Mouse (Mus musculus) urinary bladder, postnatal 36 days (tissue): Measurements from ENCODE around the gene Slc33a1.
A peak's percentile ranks its signal among the peaks of the same experiment; 100 is the strongest.

Experiments
- DNase-seq, 2 experiments: peaks; one replicate each; pipeline ENCODE4 v3.0.0; 2022; ENCODE audit warnings: low spot score in 2 of 2, mixed read lengths in 1 of 2

Gene Slc33a1

GRCm38 (mm10) chr3:63964100-63964921 lies at the start of gene Slc33a1:
Slc33a1 (minus strand) TSS chr3:63964768.
- DNase-seq: peak; percentile 99

GRCm38 (mm10) chr3:63988722-63989440 lies 24.3 kb upstream of the Slc33a1 start:
- DNase-seq: no peak

GRCm38 (mm10) chr3:63986656-63987055 lies 22.1 kb upstream of the Slc33a1 start:
- DNase-seq: no peak

GRCm38 (mm10) chr3:63977895-63978294 lies 13.3 kb upstream of the Slc33a1 start:
- no peak for DNase-seq

GRCm38 (mm10) chr3:63975955-63976908 lies 11.7 kb upstream of the Slc33a1 start, which contains the start of gene Gmps:
Gmps (plus strand) TSS chr3:63976106.
- DNase-seq: peak; percentile 90 to 94

- DNase-seq: no peak
Measured at GRCm38 (mm10) chr3:63965929-63966328, 1.4 kb upstream of the Slc33a1 start.

- no peak for DNase-seq
Measured at GRCm38 (mm10) chr3:63964922-63965249, 318 bp upstream of the Slc33a1 start.

- DNase-seq: no peak
Measured at GRCm38 (mm10) chr3:63963421-63964099, 1.0 kb downstream of the Slc33a1 start.

GRCm38 (mm10) chr3:63949837-63950236 lies 14.7 kb downstream of the Slc33a1 start:
- DNase-seq: no peak

- DNase-seq: no peak
Measured at GRCm38 (mm10) chr3:63941204-63941850, 23.2 kb downstream of the Slc33a1 start.

GRCm38 (mm10) chr3:63938928-63939327 lies 25.6 kb downstream of the Slc33a1 start:
- no peak for DNase-seq

GRCm38 (mm10) chr3:63928878-63929859 lies 35.4 kb downstream of the Slc33a1 start, which contains the start of gene E130311K13Rik:
E130311K13Rik (minus strand) TSS chr3:63929472.
- DNase-seq: peak; percentile 90 to 91

GRCm38 (mm10) chr3:63919634-63920033 lies 44.9 kb downstream of the Slc33a1 start:
- no peak for DNase-seq

GRCm38 (mm10) chr3:63910301-63910700 lies 54.3 kb downstream of the Slc33a1 start:
- no peak for DNase-seq

- DNase-seq: no peak
Measured at GRCm38 (mm10) chr3:63905241-63905640, 59.3 kb downstream of the Slc33a1 start.

GRCm38 (mm10) chr3:63904157-63904556 lies 60.4 kb downstream of the Slc33a1 start:
- DNase-seq: no peak

GRCm38 (mm10) chr3:63900021-63900571 lies 64.5 kb downstream of the Slc33a1 start:
- no peak for DNase-seq

- DNase-seq: peak; percentile 13 to 18
Measured at GRCm38 (mm10) chr3:63899309-63899695, 65.3 kb downstream of the Slc33a1 start, which contains the start of gene Plch1. Plch1 (minus strand) TSS chr3:63899472.
